ENCODE assay signal across 12 mouse cellular contexts in the genomic region with DNA sequence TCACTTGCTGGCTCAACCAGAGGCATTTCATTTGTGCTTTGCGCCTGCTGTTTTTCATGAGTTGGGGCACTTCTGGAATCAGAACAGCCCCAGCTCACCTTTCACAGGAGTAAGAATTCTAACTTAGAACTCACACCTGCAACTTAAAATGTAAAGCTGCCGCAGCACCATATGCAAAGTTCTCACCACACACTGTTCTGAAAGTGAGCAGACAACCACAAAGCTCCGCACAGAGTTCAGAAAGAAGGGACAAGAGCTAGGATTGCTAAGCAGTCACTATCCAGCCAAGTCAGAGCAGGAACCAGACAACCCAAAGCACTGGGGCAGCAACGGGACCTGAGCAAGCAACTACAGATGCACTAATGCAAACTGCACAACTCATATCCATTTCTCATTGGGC. TPM values are rescaled to one million over a fixed set of nuclear protein-coding genes. Genes with fewer than 3 reads are reported as not detected.
A peak's percentile ranks its signal among the peaks of the same experiment; 100 is the strongest.
DNase-seq lines count a peak whose midpoint lies in the region; ATAC-seq lines count a peak whose summit lies in the region.
"Had no signal": no experiment of that assay in that cellular context is flagged by ENCODE, and none has a peak within 500 bp of the region (broad histone marks: within the 10 kb centered on the region; RNA-seq: fewer than 3 reads in every experiment).

No protein-coding gene starts in this region.

- ATAC-seq in heart, embryonic 12.5 days (ENCODE audit: insufficient number of reproducible peaks, low FRiP score) = no peak
- no peak for ATAC-seq in kidney, embryonic 15.5 days (replicated peaks; ENCODE audit: low FRiP score)
- no peak for ATAC-seq in neural tube, embryonic 12.5 days (ENCODE audit: low FRiP score, low read depth)
- ATAC-seq in stomach, embryonic 15.5 days (ENCODE audit: insufficient read depth, low FRiP score, low read depth) = no peak
- ATAC-seq: intestine, postnatal 0 days had no signal

- H3K27ac ChIP-seq in heart, embryonic 12.5 days (ENCODE audit: poor library complexity, severe bottlenecking) = peak overlapping the region; percentile 35; the same call in 1 of the 2 replicates
- H3K27ac ChIP-seq in kidney, embryonic 15.5 days = peak overlapping the region; percentile 16; the same call in 1 of the 2 replicates
- H3K27ac ChIP-seq in neural tube, embryonic 12.5 days = no peak overlapping the region; the same call in 1 of the 2 replicates
- H3K27ac ChIP-seq in stomach, embryonic 15.5 days = peak overlapping the region; percentile 14

- peaks cover 65% of the 10 kb centered on the region for H3K4me1 ChIP-seq in heart, embryonic 12.5 days (replicated peaks)
- peaks cover 66% of the 10 kb centered on the region for H3K4me1 ChIP-seq in kidney, embryonic 15.5 days
- H3K4me1 ChIP-seq in neural tube, embryonic 12.5 days = peaks cover 46% of the 10 kb centered on the region
- peaks cover 38% of the 10 kb centered on the region for H3K4me1 ChIP-seq in stomach, embryonic 15.5 days

- H3K9ac ChIP-seq in heart, embryonic 12.5 days = no peak overlapping the region
- H3K9ac ChIP-seq in kidney, embryonic 15.5 days = 0 out of 2 replicates have a peak overlapping the region, but pooled peaks have one; percentile 4
- H3K9ac ChIP-seq in neural tube, embryonic 12.5 days = no peak overlapping the region
- no peak overlapping the region for H3K9ac ChIP-seq in stomach, embryonic 15.5 days

- WGBS in heart, embryonic 12.5 days = 81% methylated on average over 4 of the region's 4 CpGs
- 83% methylated on average over 4 of the region's 4 CpGs for WGBS in kidney, embryonic 15.5 days
- WGBS in neural tube, embryonic 12.5 days = 94% methylated on average over 4 of the region's 4 CpGs
- WGBS in stomach, embryonic 15.5 days = 78% methylated on average over 4 of the region's 4 CpGs

- peak overlapping the region; percentile 6; the same call in 1 of the 2 replicates for H3K4me2 ChIP-seq in heart, embryonic 12.5 days
- H3K4me2 ChIP-seq in kidney, embryonic 15.5 days = peak overlapping the region; percentile 25; the same call in 1 of the 2 replicates
- peak overlapping the region; percentile 30 for H3K4me2 ChIP-seq in neural tube, embryonic 12.5 days (replicated peaks)
- peak overlapping the region; percentile 8; the same call in 1 of the 2 replicates for H3K4me2 ChIP-seq in stomach, embryonic 15.5 days

- H3K27me3 ChIP-seq in heart, embryonic 12.5 days (replicated peaks) = no peaks in the 10 kb centered on the region
- no peaks in the 10 kb centered on the region for H3K27me3 ChIP-seq in kidney, embryonic 15.5 days
- H3K27me3 ChIP-seq in neural tube, embryonic 12.5 days (replicated peaks) = no peaks in the 10 kb centered on the region
- H3K27me3 ChIP-seq in stomach, embryonic 15.5 days (replicated peaks) = no peaks in the 10 kb centered on the region

- no peak for DNase-seq in heart, adult 8-10 months (ENCODE audit: low spot score)
- DNase-seq in kidney, postnatal 36 days = no peak
- DNase-seq in neural tube, embryonic 10.5 days (ENCODE audit: extremely low spot score, low spot score) = no peak
- no peak for DNase-seq in layer of hippocampus, adult 11-12 months (ENCODE audit: low spot score)
- DNase-seq: cerebellum, adult 2 months; right cerebral cortex, postnatal 4 days had no signal

- no peak overlapping the region for H3K4me3 ChIP-seq in heart, embryonic 12.5 days
- H3K4me3 ChIP-seq in kidney, embryonic 15.5 days (replicated peaks) = no peak overlapping the region
- H3K4me3 ChIP-seq in neural tube, embryonic 12.5 days = no peak overlapping the region
- no peak overlapping the region for H3K4me3 ChIP-seq in stomach, embryonic 15.5 days (replicated peaks)
- H3K4me3 ChIP-seq: layer of hippocampus, adult 2 months had no signal

- H3K9me3 ChIP-seq in heart, embryonic 12.5 days (replicated peaks) = 0 out of 2 replicates have a peak, but pooled peaks cover 3% of the 10 kb centered on the region
- H3K9me3 ChIP-seq in kidney, embryonic 15.5 days (replicated peaks) = no peaks in the 10 kb centered on the region
- H3K9me3 ChIP-seq in neural tube, embryonic 12.5 days = no peaks in the 10 kb centered on the region
- H3K9me3 ChIP-seq in stomach, embryonic 15.5 days = no peaks in the 10 kb centered on the region; the same call in 1 of the 2 replicates

- peaks cover 39% of the 10 kb centered on the region for H3K36me3 ChIP-seq in heart, embryonic 12.5 days
- peaks cover 65% of the 10 kb centered on the region for H3K36me3 ChIP-seq in kidney, embryonic 15.5 days
- H3K36me3 ChIP-seq in neural tube, embryonic 12.5 days = peaks cover 27% of the 10 kb centered on the region
- peaks cover 6% of the 10 kb centered on the region for H3K36me3 ChIP-seq in stomach, embryonic 15.5 days

RNA-seq across cellular contexts. Expression of a gene that starts 7.4 kb away (rescaled TPM):
- 9.1 and 11.2 TPM in 2 replicates for polyA plus RNA-seq in heart, embryonic 12.5 days (2016; fragmentation: Nextera tagmentation; extraction: Ambion mirVana)
- total RNA-seq in heart, adult 8-10 months (2022) = 10 to 100 TPM; 23.1 to 24.3 (median 23.7) TPM
- 1.5 and 4.1 TPM in 2 replicates for polyA plus RNA-seq in kidney, embryonic 15.5 days (2015; fragmentation: Nextera tagmentation; extraction: Ambion mirVana)
- polyA plus RNA-seq in neural tube, embryonic 12.5 days (2016; fragmentation: Nextera tagmentation; extraction: Ambion mirVana) = 24.4 and 32.1 TPM in 2 replicates
- polyA plus RNA-seq in stomach, embryonic 15.5 days (2015; fragmentation: Nextera tagmentation; extraction: Ambion mirVana) = 10.2 and 10.5 TPM in 2 replicates

RNA-seq across cellular contexts. Expression of a gene that starts 30.7 kb away (rescaled TPM):
- polyA plus RNA-seq in heart, embryonic 12.5 days (2016; fragmentation: Nextera tagmentation; extraction: Ambion mirVana) = 15.0 and 15.5 TPM in 2 replicates
- total RNA-seq in heart, adult 8-10 months (2022) = 10 to 100 TPM; 16.1 to 23.2 (median 19.1) TPM
- polyA plus RNA-seq in kidney, embryonic 15.5 days (2015; fragmentation: Nextera tagmentation; extraction: Ambion mirVana) = 19.3 and 19.5 TPM in 2 replicates
- polyA plus RNA-seq in neural tube, embryonic 12.5 days (2016; fragmentation: Nextera tagmentation; extraction: Ambion mirVana) = 18.6 and 22.8 TPM in 2 replicates
- 18.2 and 18.8 TPM in 2 replicates for polyA plus RNA-seq in stomach, embryonic 15.5 days (2015; fragmentation: Nextera tagmentation; extraction: Ambion mirVana)

RNA-seq across cellular contexts. Expression of a gene that starts 30.9 kb away (rescaled TPM):
- 96.2 and 101 TPM in 2 replicates for polyA plus RNA-seq in heart, embryonic 12.5 days (2016; fragmentation: Nextera tagmentation; extraction: Ambion mirVana)
- total RNA-seq in heart, adult 8-10 months (2022) = 10 to 100 TPM; 63.2 to 95.5 (median 78.2) TPM
- polyA plus RNA-seq in kidney, embryonic 15.5 days (2015; fragmentation: Nextera tagmentation; extraction: Ambion mirVana) = 85.6 and 107 TPM in 2 replicates
- polyA plus RNA-seq in neural tube, embryonic 12.5 days (2016; fragmentation: Nextera tagmentation; extraction: Ambion mirVana) = 70.4 and 79.4 TPM in 2 replicates
- 98.6 and 101 TPM in 2 replicates for polyA plus RNA-seq in stomach, embryonic 15.5 days (2015; fragmentation: Nextera tagmentation; extraction: Ambion mirVana)

RNA-seq across cellular contexts. Expression of a gene that starts 30.9 kb away (rescaled TPM):
- polyA plus RNA-seq in heart, embryonic 12.5 days (2016; fragmentation: Nextera tagmentation; extraction: Ambion mirVana) = 6.5 and 7.0 TPM in 2 replicates
- total RNA-seq in heart, adult 8-10 months (2022) = 1 to 10 TPM; 7.3 to 9.7 (median 7.8) TPM
- 6.3 and 6.9 TPM in 2 replicates for polyA plus RNA-seq in kidney, embryonic 15.5 days (2015; fragmentation: Nextera tagmentation; extraction: Ambion mirVana)
- polyA plus RNA-seq in neural tube, embryonic 12.5 days (2016; fragmentation: Nextera tagmentation; extraction: Ambion mirVana) = 12.5 TPM in 2 replicates
- polyA plus RNA-seq in stomach, embryonic 15.5 days (2015; fragmentation: Nextera tagmentation; extraction: Ambion mirVana) = 7.1 and 8.1 TPM in 2 replicates
